Mouse (Mus musculus) limb, embryonic 15.5 days (tissue): ENCODE measurements around the gene Esyt2. TPM values are rescaled to one million over a fixed set of nuclear protein-coding genes. Genes with fewer than 3 reads are reported as not detected.

ENCODE experiments used
- ATAC-seq: fragments of 200-750 bp; cut with Nextera tagmentation; 2 replicates; pipeline ENCODE4 v1.8.0; 2017; ENCODE audit warnings: low read depth, moderate TSS enrichment; ENCODE audit not compliant: insufficient number of reproducible peaks, low FRiP score, low TSS enrichment
- H3K27ac ChIP-seq: fragments of 300-500 bp; sonication (generic); 2 replicates; pipeline ENCODE4 v1.5.1; 2015; ENCODE audit warnings: moderate library complexity, mild to moderate bottlenecking, inconsistent platforms
- H3K27me3 ChIP-seq: fragments of 300-500 bp; sonication (generic); 2 replicates; pipeline ENCODE4 v1.6.1; 2015; ENCODE audit warnings: inconsistent platforms
- H3K36me3 ChIP-seq: fragments of 300-500 bp; sonication (generic); 2 replicates; pipeline ENCODE4 v1.6.1; 2015; ENCODE audit warnings: inconsistent platforms
- H3K4me1 ChIP-seq: fragments of 300-500 bp; sonication (generic); 2 replicates; pipeline ENCODE4 v1.6.1; 2015; ENCODE audit warnings: inconsistent platforms
- H3K4me2 ChIP-seq: fragments of 300-500 bp; sonication (generic); 2 replicates; pipeline ENCODE4 v1.6.1; 2015; ENCODE audit warnings: mild to moderate bottlenecking, inconsistent platforms
- H3K4me3 ChIP-seq: fragments of 300-500 bp; sonication (generic); 2 replicates; pipeline ENCODE4 v1.5.1; 2015; ENCODE audit warnings: mild to moderate bottlenecking, inconsistent platforms
- H3K9ac ChIP-seq: fragments of 300-500 bp; sonication (generic); 2 replicates; pipeline ENCODE4 v1.6.1; 2015; ENCODE audit warnings: inconsistent platforms
- H3K9me3 ChIP-seq: fragments of 300-500 bp; sonication (generic); 2 replicates; pipeline ENCODE4 v1.6.1; 2016; ENCODE audit warnings: inconsistent platforms
- WGBS: fragments of 180-500 bp; shearing (Covaris S2); methylation state at CpG from one replicate; pipeline ENCODE4 v1.1.7; 2015; 5-methylcytosine and 5-hydroxymethylcytosine counted together
- polyA plus RNA-seq: library from polyadenylated mRNA; unstranded; fragments of >200 nt; fragmentation: Nextera tagmentation; extraction: Ambion mirVana; gene quantifications from 2 replicates; pipeline ENCODE4 v1.2.1, GENCODE M21; 2015

The Esyt2 gene
- polyA plus RNA-seq, 1 experiment from 2014 or later, result 20.7 TPM

- Histone ChIP-seq H3K9me3 (no peaks in the 10 kb centered on the region), H3K27ac (peak overlapping the region; percentile 99), H3K9ac (peak overlapping the region; percentile 94), H3K27me3 (no peaks in the 10 kb centered on the region), H3K36me3 (no peaks in the 10 kb centered on the region), H3K4me1 (peaks cover 4% of the 10 kb centered on the region), H3K4me3 (peak overlapping the region; percentile 76), H3K4me2 (peak overlapping the region; percentile 90)
- under 1% methylated on average over 55 of the region's 55 CpGs for WGBS
- ATAC-seq, result no peak
Observed at GRCm38 (mm10) chr12:116281427-116282281, 658 bp downstream of the Esyt2 start.

- WGBS, result 90% methylated on average over 2 of the region's 2 CpGs
- Histone ChIP-seq H3K4me1 (peaks cover 4% of the 10 kb centered on the region), H3K4me3 (no peak overlapping the region), H3K36me3 (no peaks in the 10 kb centered on the region), H3K4me2 (no peak overlapping the region), H3K27me3 (no peaks in the 10 kb centered on the region), H3K9me3 (no peaks in the 10 kb centered on the region), H3K27ac (no peak overlapping the region), H3K9ac (no peak overlapping the region)
- no peak for ATAC-seq
Observed at GRCm38 (mm10) chr12:116282856-116283255, 1.9 kb downstream of the Esyt2 start.

DNA sequence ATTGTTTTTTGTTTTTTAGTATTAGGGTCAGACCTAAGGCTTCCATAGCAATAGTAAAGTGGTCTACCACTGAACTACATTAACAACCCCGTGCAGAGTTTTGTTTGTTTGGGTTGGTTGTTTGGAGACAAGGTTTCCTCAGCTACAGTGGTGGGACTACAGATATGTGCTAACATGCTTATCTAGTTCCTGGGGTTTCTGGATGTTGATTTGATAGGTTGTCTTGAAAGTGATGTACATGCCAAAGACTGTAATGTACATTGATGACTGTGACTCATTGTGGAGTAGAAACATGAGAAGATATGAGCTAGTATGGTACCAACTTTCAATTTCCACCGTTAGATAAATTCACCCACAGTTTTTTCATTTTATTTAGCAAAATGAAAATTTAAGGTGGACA lies 2.5 kb downstream of the Esyt2 start:
- 86% methylated on average over 2 of the region's 2 CpGs for WGBS
- H3K36me3 ChIP-seq, result no peaks in the 10 kb centered on the region
- H3K4me3 ChIP-seq, result no peak overlapping the region
- ATAC-seq, result no peak
- H3K4me2 ChIP-seq, result no peak overlapping the region
- no peaks in the 10 kb centered on the region for H3K9me3 ChIP-seq
- H3K4me1 ChIP-seq, result peaks cover 4% of the 10 kb centered on the region
- no peak overlapping the region for H3K27ac ChIP-seq
- no peaks in the 10 kb centered on the region for H3K27me3 ChIP-seq
- H3K9ac ChIP-seq, result no peak overlapping the region

- Histone ChIP-seq H3K9me3 (no peaks in the 10 kb centered on the region), H3K27ac (no peak overlapping the region), H3K4me3 (no peak overlapping the region), H3K4me1 (no peaks in the 10 kb centered on the region), H3K9ac (no peak overlapping the region), H3K27me3 (no peaks in the 10 kb centered on the region), H3K36me3 (no peaks in the 10 kb centered on the region), H3K4me2 (no peak overlapping the region)
- no peak for ATAC-seq
- 55% methylated on average over 2 of the region's 2 CpGs for whole genome bisulfite sequencing
Observed at GRCm38 (mm10) chr12:116293185-116293584, 12.2 kb downstream of the Esyt2 start.

DNA sequence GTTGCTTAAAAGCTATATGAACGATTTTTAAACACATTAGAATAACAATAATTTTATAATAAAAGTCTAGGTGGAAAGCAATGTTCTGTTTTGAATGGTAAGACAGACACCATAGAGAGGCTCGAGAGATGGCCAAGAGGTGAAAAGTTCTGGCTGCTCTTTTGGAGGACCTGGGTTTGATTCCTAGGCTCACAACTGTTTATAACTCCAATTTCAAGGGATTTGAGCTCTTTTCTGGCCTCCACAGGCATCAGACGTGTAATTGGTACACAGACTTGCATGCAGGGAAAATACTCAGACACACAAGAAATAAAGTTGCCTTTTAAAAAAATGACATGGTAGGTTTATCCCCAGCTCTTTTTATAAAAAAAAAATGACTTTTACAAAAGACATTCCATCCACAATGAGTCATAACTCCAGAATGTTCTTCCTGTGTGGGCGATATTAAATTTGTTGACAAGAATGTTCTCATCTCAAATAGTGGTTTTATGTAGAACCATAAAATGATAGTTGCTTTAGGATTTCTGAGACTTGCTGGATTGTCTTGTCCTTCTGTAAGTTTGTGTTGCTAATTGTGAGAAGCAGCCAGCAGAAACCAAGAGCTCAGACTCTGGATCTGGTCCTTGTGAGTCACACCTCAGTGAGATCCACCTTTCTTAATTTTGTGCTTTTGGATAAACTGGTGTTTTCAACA lies 12.8 kb downstream of the Esyt2 start:
- no peak overlapping the region for H3K4me3 ChIP-seq
- no peaks in the 10 kb centered on the region for H3K36me3 ChIP-seq
- no peak overlapping the region for H3K27ac ChIP-seq
- no peaks in the 10 kb centered on the region for H3K27me3 ChIP-seq
- 70% methylated on average over 4 of the region's 4 CpGs for WGBS
- H3K4me2 ChIP-seq, result no peak overlapping the region
- no peaks in the 10 kb centered on the region for H3K4me1 ChIP-seq
- no peaks in the 10 kb centered on the region for H3K9me3 ChIP-seq
- ATAC-seq, result no peak
- no peak overlapping the region for H3K9ac ChIP-seq

DNA sequence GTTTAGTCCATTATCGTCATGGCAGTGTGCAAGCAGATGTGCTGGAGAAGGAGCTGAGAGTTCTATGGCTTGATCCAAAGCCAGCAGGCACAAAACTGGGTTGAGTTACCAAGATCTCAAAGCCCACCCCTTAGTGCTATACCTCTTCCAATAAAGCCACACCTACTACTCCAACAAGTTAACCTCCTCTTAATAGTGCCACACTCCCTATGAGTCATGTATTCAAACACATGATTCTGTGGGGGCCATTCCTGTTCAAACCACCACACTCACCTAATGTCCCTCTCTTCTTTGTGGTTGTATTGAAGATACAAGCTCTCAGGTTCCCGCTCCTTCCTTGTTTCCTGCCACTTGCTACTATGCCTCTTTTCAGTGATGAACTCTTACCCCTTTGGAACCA lies 18.9 kb downstream of the Esyt2 start:
- WGBS, result 97% methylated on average over 2 of the region's 2 CpGs
- ATAC-seq, result no peak
- H3K4me1 ChIP-seq, result no peaks in the 10 kb centered on the region

DNA sequence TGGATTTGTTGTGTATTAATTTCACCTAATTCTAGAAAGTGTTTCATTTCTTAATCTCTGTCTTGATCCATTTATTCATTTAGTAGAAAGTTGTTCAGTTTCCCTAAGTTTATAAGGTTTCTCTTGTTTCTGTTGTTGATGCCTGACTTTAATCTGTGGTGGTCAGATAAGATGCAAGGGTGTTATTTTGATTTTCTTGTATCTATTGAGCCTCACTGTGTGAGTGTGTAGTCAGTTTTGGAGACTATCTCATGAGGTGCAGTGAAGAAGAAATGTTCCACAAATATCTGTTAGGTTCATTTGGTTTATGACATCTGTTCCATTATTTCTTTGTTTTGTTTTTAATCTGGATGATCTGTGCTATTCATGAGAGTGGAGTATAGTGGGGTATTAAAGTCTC lies 21.2 kb downstream of the Esyt2 start:
- no peak overlapping the region for H3K4me3 ChIP-seq
- no peak overlapping the region for H3K9ac ChIP-seq
- no peak for ATAC-seq
- H3K27me3 ChIP-seq, result no peaks in the 10 kb centered on the region
- H3K4me2 ChIP-seq, result no peak overlapping the region
- H3K36me3 ChIP-seq, result no peaks in the 10 kb centered on the region
- no peak overlapping the region for H3K27ac ChIP-seq
- H3K9me3 ChIP-seq, result no peaks in the 10 kb centered on the region
- H3K4me1 ChIP-seq, result no peaks in the 10 kb centered on the region

More for the DNA sequence above, 18.9 kb downstream of the Esyt2 start:
- H3K27me3 ChIP-seq, result no peaks in the 10 kb centered on the region
- H3K4me3 ChIP-seq, result no peak overlapping the region
- no peak overlapping the region for H3K4me2 ChIP-seq
- H3K9me3 ChIP-seq, result no peaks in the 10 kb centered on the region
- no peak overlapping the region for H3K9ac ChIP-seq
- no peaks in the 10 kb centered on the region for H3K36me3 ChIP-seq
- H3K27ac ChIP-seq, result no peak overlapping the region

GRCm38 (mm10) chr12:116306042-116306441 lies 25.0 kb downstream of the Esyt2 start:
- no peak overlapping the region for H3K9ac ChIP-seq
- WGBS, result 44% methylated on average over 1 of the region's 1 CpGs
- no peaks in the 10 kb centered on the region for H3K36me3 ChIP-seq
- H3K4me3 ChIP-seq, result no peak overlapping the region
- no peaks in the 10 kb centered on the region for H3K27me3 ChIP-seq
- ATAC-seq, result no peak
- H3K4me1 ChIP-seq, result no peaks in the 10 kb centered on the region
- H3K9me3 ChIP-seq, result no peaks in the 10 kb centered on the region
- H3K4me2 ChIP-seq, result no peak overlapping the region
- H3K27ac ChIP-seq, result no peak overlapping the region

DNA sequence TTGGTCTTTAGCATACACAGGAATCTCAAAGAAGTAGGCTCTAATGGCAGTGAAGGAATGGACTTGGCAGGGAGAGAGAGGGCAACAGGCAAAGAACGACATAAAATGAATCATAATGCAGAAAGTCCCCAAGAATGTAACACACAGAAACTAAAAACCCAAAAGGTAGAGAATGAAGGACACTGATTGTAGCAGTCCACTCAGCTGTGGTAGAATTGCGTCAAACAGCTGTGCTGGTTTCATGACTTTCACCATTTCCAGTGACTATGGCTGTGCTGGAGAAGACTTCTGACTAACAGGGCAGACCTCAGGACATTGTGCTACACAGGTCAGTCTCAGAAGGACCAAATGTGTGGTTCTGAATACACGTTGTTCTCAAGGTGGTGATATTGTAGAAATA lies 26.9 kb downstream of the Esyt2 start:
- H3K4me2 ChIP-seq, result no peak overlapping the region
- no peak for ATAC-seq
- H3K27ac ChIP-seq, result no peak overlapping the region
- H3K27me3 ChIP-seq, result no peaks in the 10 kb centered on the region
- WGBS, result 87% methylated on average over 3 of the region's 3 CpGs
- no peaks in the 10 kb centered on the region for H3K4me1 ChIP-seq
- no peak overlapping the region for H3K4me3 ChIP-seq
- H3K36me3 ChIP-seq, result no peaks in the 10 kb centered on the region
- no peaks in the 10 kb centered on the region for H3K9me3 ChIP-seq
- H3K9ac ChIP-seq, result no peak overlapping the region

GRCm38 (mm10) chr12:116308612-116309011 lies 27.6 kb downstream of the Esyt2 start:
- no peak for ATAC-seq
- no peaks in the 10 kb centered on the region for H3K27me3 ChIP-seq
- 69% methylated on average over 2 of the region's 2 CpGs for WGBS
- H3K4me2 ChIP-seq, result no peak overlapping the region
- no peaks in the 10 kb centered on the region for H3K4me1 ChIP-seq
- no peak overlapping the region for H3K9ac ChIP-seq
- H3K27ac ChIP-seq, result no peak overlapping the region
- no peaks in the 10 kb centered on the region for H3K36me3 ChIP-seq
- H3K9me3 ChIP-seq, result no peaks in the 10 kb centered on the region
- no peak overlapping the region for H3K4me3 ChIP-seq

DNA sequence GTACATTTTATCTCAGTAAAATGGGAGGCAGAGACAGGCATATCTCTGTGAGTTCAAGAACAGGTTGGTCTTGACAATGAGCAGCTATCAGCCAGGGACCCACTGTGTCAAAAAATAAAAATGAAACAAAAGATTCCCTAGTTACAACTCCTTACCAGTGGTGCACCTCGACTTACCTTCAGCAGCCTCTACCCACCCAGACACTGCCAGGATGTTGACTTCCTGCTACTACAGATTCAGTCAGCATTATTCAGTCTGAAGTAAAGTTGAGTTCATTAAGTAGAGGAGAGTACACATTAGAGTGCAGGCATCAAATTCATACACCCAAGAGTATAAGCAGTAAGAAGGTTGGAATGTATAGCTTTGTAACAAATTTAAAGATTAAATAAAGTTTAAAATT lies 32.8 kb downstream of the Esyt2 start:
- no peaks in the 10 kb centered on the region for H3K36me3 ChIP-seq
- H3K27me3 ChIP-seq, result no peaks in the 10 kb centered on the region
- H3K9me3 ChIP-seq, result no peaks in the 10 kb centered on the region
- no peak overlapping the region for H3K4me2 ChIP-seq
- no peak overlapping the region for H3K27ac ChIP-seq
- H3K9ac ChIP-seq, result no peak overlapping the region
- no peak overlapping the region for H3K4me3 ChIP-seq
- no peak for ATAC-seq
- no peaks in the 10 kb centered on the region for H3K4me1 ChIP-seq
- 83% methylated on average over 1 of the region's 1 CpGs for WGBS

DNA sequence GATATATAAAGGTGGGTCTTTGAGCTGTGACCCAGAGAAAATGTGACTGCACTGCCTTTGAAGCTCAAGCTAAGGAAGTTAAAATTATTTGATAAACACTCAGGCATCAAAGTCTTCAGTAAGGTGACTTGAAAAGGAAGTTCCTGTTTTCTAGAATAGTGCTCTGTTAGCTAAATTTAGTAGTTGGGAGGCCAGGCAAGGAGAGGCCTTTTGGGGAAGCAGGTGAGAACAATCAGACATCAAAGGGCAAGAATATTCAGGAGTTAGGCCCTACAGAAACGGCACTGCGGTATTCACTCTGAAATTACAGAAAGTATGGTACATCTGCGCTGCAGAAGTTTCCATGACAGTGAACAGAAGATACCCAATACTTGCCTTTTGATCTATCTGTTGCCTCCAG lies 34.5 kb downstream of the Esyt2 start:
- H3K27me3 ChIP-seq, result no peaks in the 10 kb centered on the region
- no peaks in the 10 kb centered on the region for H3K4me1 ChIP-seq
- ATAC-seq, result no peak
- no peaks in the 10 kb centered on the region for H3K9me3 ChIP-seq
- WGBS, result 59% methylated on average over 3 of the region's 3 CpGs
- H3K9ac ChIP-seq, result no peak overlapping the region
- H3K36me3 ChIP-seq, result no peaks in the 10 kb centered on the region
- H3K4me3 ChIP-seq, result no peak overlapping the region
- H3K4me2 ChIP-seq, result no peak overlapping the region
- no peak overlapping the region for H3K27ac ChIP-seq
